Mouse (Mus musculus): ENCODE data around the gene Abhd2. TPM values are rescaled to one million over a fixed set of nuclear protein-coding genes. Genes with fewer than 3 reads are reported as not detected.

The Abhd2 gene
- polyA plus RNA-seq, 1 experiment from 2014 or later: 4.2 TPM

DNA sequence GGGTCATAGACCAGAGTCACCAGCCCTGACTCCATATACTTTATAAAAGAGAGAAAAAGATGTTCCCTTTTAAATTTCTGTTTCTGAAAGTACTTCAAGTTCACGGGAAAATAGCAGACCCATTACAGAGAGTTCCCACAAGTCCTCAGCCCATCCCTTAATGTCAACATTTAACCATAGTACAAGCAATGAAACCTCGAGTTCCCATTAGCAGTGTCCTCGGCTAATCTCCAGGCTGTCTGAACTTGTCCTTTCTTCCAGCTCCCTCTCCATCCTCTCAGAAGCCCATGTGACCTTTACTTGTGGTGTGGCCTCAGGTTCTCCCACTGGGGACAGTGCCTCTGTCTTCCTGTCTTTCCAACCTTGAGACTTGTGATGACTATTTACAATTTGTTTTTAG is 60.4 kb downstream of the Abhd2 start:
- H3K4me2 ChIP-seq (ENCODE audit: low read length): no peak overlapping the region
- peaks cover 14% of the 10 kb centered on the region for H3K36me3 ChIP-seq (ENCODE audit: control insufficient read depth, insufficient read depth, low read length)
- ATAC-seq (ENCODE audit: insufficient number of reproducible peaks, insufficient read depth, low FRiP score, low read depth): no peak
- H3K9ac ChIP-seq (ENCODE audit: low read length): no peak overlapping the region
- H3K4me1 ChIP-seq (ENCODE audit: control insufficient read depth in 2 of 2, insufficient read depth in 2 of 2, low read length in 2 of 2): peaks cover 2 to 10% of the 10 kb centered on the region in 2 experiments; a peak in 2 of 4 replicates
- 67% methylated on average over 3 of the region's 3 CpGs for WGBS
- no peak overlapping the region for H3K27ac ChIP-seq (replicated peaks in 1 of 2; ENCODE audit: control insufficient read depth in 1 of 2, insufficient read depth in 1 of 2, low read depth in 2 of 2, low read length in 2 of 2)
- H3K4me3 ChIP-seq (ENCODE audit: control insufficient read depth in 1 of 2, insufficient read depth in 1 of 2, low read depth in 1 of 2, low read length in 2 of 2): no peak overlapping the region
- H3K9me3 ChIP-seq (ENCODE audit: control insufficient read depth, low read length): no peaks in the 10 kb centered on the region
- H3K27me3 ChIP-seq (ENCODE audit: control insufficient read depth, insufficient read depth, low read length): no peaks in the 10 kb centered on the region

DNA sequence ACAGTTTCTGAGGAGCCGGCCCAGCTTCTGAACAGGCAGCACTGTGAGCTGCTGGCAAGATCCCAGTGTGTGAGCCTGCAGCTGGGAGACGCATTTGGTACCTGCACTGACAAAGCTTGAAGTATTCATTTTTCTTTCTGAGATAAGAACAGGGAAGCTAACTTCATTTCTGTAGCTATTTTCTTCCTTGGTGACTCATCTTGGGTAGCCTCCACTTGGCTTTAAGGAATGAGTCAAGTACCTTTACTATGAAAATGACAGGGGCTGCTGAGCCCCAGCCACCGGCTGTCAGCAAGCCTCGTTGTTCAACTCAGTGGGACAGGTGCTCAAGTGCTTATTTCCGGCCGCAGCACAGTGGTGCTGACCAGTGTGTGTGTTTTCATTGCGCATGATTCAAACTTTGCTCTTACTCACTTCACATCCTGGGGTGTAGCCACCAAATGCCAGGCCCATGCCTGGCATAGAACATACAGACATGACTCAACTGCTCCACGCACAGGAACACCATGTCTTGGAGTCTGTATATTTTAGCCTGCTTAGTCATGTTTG is 63.4 kb downstream of the Abhd2 start:
- no peak overlapping the region for H3K27ac ChIP-seq (replicated peaks in 1 of 2; ENCODE audit: control insufficient read depth in 1 of 2, insufficient read depth in 1 of 2, low read depth in 2 of 2, low read length in 2 of 2)
- 58% methylated on average over 8 of the region's 8 CpGs for WGBS
- peak; percentile 54; the same call in 1 of the 2 replicates for ATAC-seq (ENCODE audit: insufficient number of reproducible peaks, insufficient read depth, low FRiP score, low read depth)
- H3K4me3 ChIP-seq (ENCODE audit: control insufficient read depth in 1 of 2, insufficient read depth in 1 of 2, low read depth in 1 of 2, low read length in 2 of 2): no peak overlapping the region
- H3K36me3 ChIP-seq (ENCODE audit: control insufficient read depth, insufficient read depth, low read length): peaks cover 9% of the 10 kb centered on the region; the same call in 1 of the 2 replicates
- no peaks in the 10 kb centered on the region for H3K27me3 ChIP-seq (ENCODE audit: control insufficient read depth, insufficient read depth, low read length)
- H3K9me3 ChIP-seq (ENCODE audit: control insufficient read depth, low read length): no peaks in the 10 kb centered on the region
- peaks cover 2 to 6% of the 10 kb centered on the region in 2 experiments; a peak in 2 of 4 replicates for H3K4me1 ChIP-seq (ENCODE audit: control insufficient read depth in 2 of 2, insufficient read depth in 2 of 2, low read length in 2 of 2)
- no peak overlapping the region for H3K9ac ChIP-seq (ENCODE audit: low read length)
- H3K4me2 ChIP-seq (ENCODE audit: low read length): no peak overlapping the region

DNA sequence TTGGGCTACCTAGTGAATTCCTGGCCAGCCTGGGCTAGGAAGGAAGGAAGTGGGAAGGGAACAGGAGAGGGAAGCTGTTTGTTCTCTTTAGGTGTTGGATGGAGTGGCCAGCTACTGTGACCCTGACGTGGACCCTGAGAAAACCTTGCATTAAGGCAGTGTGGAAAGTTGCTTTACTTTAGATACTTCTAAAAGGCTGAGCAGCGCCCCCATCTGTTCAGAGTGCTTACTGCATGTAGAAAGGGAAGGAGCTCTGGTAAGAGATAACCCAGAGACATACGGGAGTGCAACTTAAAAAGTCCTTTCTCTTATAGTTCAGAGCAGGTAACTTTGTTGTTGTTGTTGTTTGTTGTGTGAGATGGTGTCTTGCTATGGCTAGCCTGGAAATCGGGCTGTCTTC is 72.9 kb downstream of the Abhd2 start:
- H3K9me3 ChIP-seq (ENCODE audit: control insufficient read depth, low read length): no peaks in the 10 kb centered on the region
- peaks cover 16% of the 10 kb centered on the region for H3K36me3 ChIP-seq (ENCODE audit: control insufficient read depth, insufficient read depth, low read length)
- H3K4me2 ChIP-seq (ENCODE audit: low read length): no peak overlapping the region
- H3K27me3 ChIP-seq (ENCODE audit: control insufficient read depth, insufficient read depth, low read length): no peaks in the 10 kb centered on the region
- WGBS: 51% methylated on average over 4 of the region's 4 CpGs
- H3K9ac ChIP-seq (ENCODE audit: low read length): no peak overlapping the region
- H3K4me3 ChIP-seq (ENCODE audit: control insufficient read depth in 1 of 2, insufficient read depth in 1 of 2, low read depth in 1 of 2, low read length in 2 of 2): no peak overlapping the region
- 0 out of 4 replicates have a peak, but pooled peaks cover 0 to 4% of the 10 kb centered on the region in 2 experiments for H3K4me1 ChIP-seq (ENCODE audit: control insufficient read depth in 2 of 2, insufficient read depth in 2 of 2, low read length in 2 of 2)
- H3K27ac ChIP-seq (replicated peaks in 1 of 2; ENCODE audit: control insufficient read depth in 1 of 2, insufficient read depth in 1 of 2, low read depth in 2 of 2, low read length in 2 of 2): no peak overlapping the region
- ATAC-seq (ENCODE audit: insufficient number of reproducible peaks, insufficient read depth, low FRiP score, low read depth): no peak

DNA sequence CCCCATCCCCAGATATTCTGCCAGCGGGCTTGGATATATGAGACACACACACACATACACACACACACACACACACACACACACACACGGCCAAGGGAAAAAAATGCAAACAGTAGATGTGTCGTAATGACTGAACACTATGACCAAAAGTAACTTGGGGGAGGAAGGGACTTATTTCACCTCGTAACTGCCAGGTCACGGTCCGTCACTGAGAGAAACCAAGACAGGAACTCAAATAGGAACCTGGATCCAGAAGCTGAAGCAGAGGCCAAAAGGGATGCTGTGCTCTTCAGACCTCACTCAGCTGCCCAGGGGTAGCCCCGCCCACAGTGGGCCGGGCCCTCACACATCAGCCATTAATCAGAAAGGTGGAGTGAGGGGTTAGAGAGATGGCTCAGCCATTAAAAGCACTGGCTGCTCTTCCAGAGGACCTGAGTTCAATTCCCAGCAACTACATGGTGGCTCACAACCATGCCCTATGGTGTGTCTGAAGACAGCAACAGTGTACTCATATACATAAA is 73.6 kb downstream of the Abhd2 start:
- H3K4me1 ChIP-seq (ENCODE audit: control insufficient read depth in 2 of 2, insufficient read depth in 2 of 2, low read length in 2 of 2): 0 out of 4 replicates have a peak, but pooled peaks cover 0 to 4% of the 10 kb centered on the region in 2 experiments
- WGBS: 82% methylated on average over 8 of the region's 8 CpGs
- no peak overlapping the region for H3K4me2 ChIP-seq (ENCODE audit: low read length)
- H3K9ac ChIP-seq (ENCODE audit: low read length): no peak overlapping the region
- H3K9me3 ChIP-seq (ENCODE audit: control insufficient read depth, low read length): no peaks in the 10 kb centered on the region
- H3K4me3 ChIP-seq (ENCODE audit: control insufficient read depth in 1 of 2, insufficient read depth in 1 of 2, low read depth in 1 of 2, low read length in 2 of 2): no peak overlapping the region
- peaks cover 17% of the 10 kb centered on the region for H3K36me3 ChIP-seq (ENCODE audit: control insufficient read depth, insufficient read depth, low read length)
- ATAC-seq (ENCODE audit: insufficient number of reproducible peaks, insufficient read depth, low FRiP score, low read depth): no peak
- no peaks in the 10 kb centered on the region for H3K27me3 ChIP-seq (ENCODE audit: control insufficient read depth, insufficient read depth, low read length)
- H3K27ac ChIP-seq (replicated peaks in 1 of 2; ENCODE audit: control insufficient read depth in 1 of 2, insufficient read depth in 1 of 2, low read depth in 2 of 2, low read length in 2 of 2): no peak overlapping the region

DNA sequence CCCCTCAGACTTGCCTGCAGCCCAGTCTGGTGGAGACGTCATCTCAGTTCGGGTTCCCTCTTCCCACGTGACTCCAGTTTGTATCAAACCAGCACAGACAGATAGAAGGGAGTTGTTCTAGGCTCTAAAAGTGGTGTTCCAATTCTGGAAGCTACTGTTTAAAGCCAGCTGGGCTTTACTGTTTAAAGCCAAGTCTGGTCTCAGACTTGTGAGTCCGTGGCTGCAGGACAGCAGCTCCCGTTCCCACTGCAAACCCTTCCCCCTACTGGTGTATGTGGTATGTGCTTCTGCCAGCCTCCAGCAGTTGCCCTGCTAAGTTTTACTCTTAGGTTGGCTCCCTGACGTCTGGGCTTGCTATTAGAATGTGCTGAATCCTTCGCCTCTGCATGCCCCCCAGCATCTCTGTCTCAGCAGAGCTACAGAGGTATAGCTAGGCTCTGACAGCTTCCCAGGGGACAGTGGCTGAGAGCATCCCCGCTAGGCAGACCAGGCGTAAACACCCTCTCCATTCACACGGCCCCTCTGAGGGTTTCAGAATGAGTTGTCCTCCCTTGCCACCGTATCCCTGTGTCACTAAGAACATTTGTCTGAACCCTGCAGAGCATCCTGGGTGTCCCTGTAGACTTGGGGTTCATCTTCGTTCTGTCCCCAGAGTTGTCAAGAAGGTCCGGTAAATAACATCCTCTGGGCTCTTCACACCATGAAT is 74.3 kb downstream of the Abhd2 start:
- Histone ChIP-seq H3K9me3 (ENCODE audit: control insufficient read depth, low read length) (no peaks in the 10 kb centered on the region), H3K9ac (ENCODE audit: low read length) (no peak overlapping the region), H3K4me1 (ENCODE audit: control insufficient read depth in 2 of 2, insufficient read depth in 2 of 2, low read length in 2 of 2) (0 out of 4 replicates have a peak, but pooled peaks cover 0 to 4% of the 10 kb centered on the region in 2 experiments), H3K4me2 (ENCODE audit: low read length) (no peak overlapping the region), H3K27me3 (ENCODE audit: control insufficient read depth, insufficient read depth, low read length) (no peaks in the 10 kb centered on the region), H3K27ac (replicated peaks in 1 of 2; ENCODE audit: control insufficient read depth in 1 of 2, insufficient read depth in 1 of 2, low read depth in 2 of 2, low read length in 2 of 2) (no peak overlapping the region), H3K36me3 (ENCODE audit: control insufficient read depth, insufficient read depth, low read length) (peaks cover 17% of the 10 kb centered on the region), H3K4me3 (ENCODE audit: control insufficient read depth in 1 of 2, insufficient read depth in 1 of 2, low read depth in 1 of 2, low read length in 2 of 2) (no peak overlapping the region)
- WGBS: 73% methylated on average over 13 of the region's 13 CpGs
- no peak for ATAC-seq (ENCODE audit: insufficient number of reproducible peaks, insufficient read depth, low FRiP score, low read depth)

DNA sequence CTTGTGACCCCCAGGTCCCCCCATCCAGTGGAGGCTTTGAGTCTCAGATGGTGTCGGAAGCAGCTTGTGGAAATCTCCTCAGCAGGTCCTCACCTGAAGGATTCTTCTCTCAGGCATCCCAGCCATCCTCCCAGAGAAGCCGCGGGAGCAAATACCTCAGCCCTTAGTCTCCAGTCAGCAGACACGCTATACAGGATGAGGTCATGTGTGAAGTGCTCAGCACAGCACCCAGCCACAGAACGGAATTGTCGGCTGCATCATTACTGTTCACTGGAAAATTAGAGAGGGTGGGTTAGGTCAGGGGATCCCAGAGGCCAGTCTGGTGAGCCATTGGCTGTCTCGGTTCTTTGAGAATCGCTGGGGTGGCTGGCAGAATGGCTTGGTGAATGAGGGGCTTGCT is 75.8 kb downstream of the Abhd2 start:
- H3K27me3 ChIP-seq (ENCODE audit: control insufficient read depth, insufficient read depth, low read length): no peaks in the 10 kb centered on the region
- H3K4me1 ChIP-seq (ENCODE audit: control insufficient read depth in 2 of 2, insufficient read depth in 2 of 2, low read length in 2 of 2): 0 out of 4 replicates have a peak, but pooled peaks cover 0 to 4% of the 10 kb centered on the region in 2 experiments
- no peak overlapping the region for H3K4me3 ChIP-seq (ENCODE audit: control insufficient read depth in 1 of 2, insufficient read depth in 1 of 2, low read depth in 1 of 2, low read length in 2 of 2)
- H3K36me3 ChIP-seq (ENCODE audit: control insufficient read depth, insufficient read depth, low read length): peaks cover 19% of the 10 kb centered on the region
- no peaks in the 10 kb centered on the region for H3K9me3 ChIP-seq (ENCODE audit: control insufficient read depth, low read length)
- WGBS: 69% methylated on average over 8 of the region's 8 CpGs
- no peak overlapping the region for H3K27ac ChIP-seq (replicated peaks in 1 of 2; ENCODE audit: control insufficient read depth in 1 of 2, insufficient read depth in 1 of 2, low read depth in 2 of 2, low read length in 2 of 2)
- H3K9ac ChIP-seq (ENCODE audit: low read length): no peak overlapping the region
- no peak for ATAC-seq (ENCODE audit: insufficient number of reproducible peaks, insufficient read depth, low FRiP score, low read depth)
- H3K4me2 ChIP-seq (ENCODE audit: low read length): no peak overlapping the region

DNA sequence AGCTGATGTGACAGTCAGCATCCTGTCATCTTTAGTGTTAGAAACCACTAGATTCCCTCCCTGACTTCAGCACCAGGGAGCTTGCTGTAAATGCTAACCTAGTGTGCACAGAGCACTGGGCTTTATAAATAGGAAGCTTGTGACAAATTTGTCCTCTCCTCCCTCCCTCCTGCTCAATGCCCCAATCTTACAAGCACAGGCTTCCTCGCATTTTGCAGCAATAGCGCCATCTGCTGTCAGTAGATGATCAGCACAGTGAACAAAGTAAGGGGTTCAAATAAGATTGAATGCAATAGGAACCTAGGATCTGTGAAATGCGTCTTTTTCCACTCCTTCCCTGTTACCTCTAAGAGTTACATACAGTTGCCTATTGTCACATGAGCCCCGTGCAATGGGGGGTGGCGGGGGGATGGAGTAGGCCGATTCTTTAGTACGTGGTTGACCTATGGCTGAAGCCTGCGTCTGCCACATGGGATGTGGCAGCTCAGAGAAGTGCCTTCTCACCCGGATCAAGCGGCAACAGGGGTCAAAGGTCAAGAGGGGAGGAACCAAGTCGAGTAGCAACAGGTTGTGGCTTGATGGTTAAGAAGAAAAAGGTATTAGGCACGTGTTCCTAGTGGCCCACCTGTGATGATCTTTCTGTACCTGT is 76.9 kb downstream of the Abhd2 start:
- Histone ChIP-seq H3K9ac (ENCODE audit: low read length) (no peak overlapping the region), H3K27ac (replicated peaks in 1 of 2; ENCODE audit: control insufficient read depth in 1 of 2, insufficient read depth in 1 of 2, low read depth in 2 of 2, low read length in 2 of 2) (no peak overlapping the region), H3K4me2 (ENCODE audit: low read length) (no peak overlapping the region), H3K4me3 (ENCODE audit: control insufficient read depth in 1 of 2, insufficient read depth in 1 of 2, low read depth in 1 of 2, low read length in 2 of 2) (no peak overlapping the region), H3K36me3 (ENCODE audit: control insufficient read depth, insufficient read depth, low read length) (peaks cover 27% of the 10 kb centered on the region), H3K4me1 (ENCODE audit: control insufficient read depth in 2 of 2, insufficient read depth in 2 of 2, low read length in 2 of 2) (0 out of 4 replicates have a peak, but pooled peaks cover 0 to 4% of the 10 kb centered on the region in 2 experiments), H3K27me3 (ENCODE audit: control insufficient read depth, insufficient read depth, low read length) (no peaks in the 10 kb centered on the region), H3K9me3 (ENCODE audit: control insufficient read depth, low read length) (no peaks in the 10 kb centered on the region)
- ATAC-seq (ENCODE audit: insufficient number of reproducible peaks, insufficient read depth, low FRiP score, low read depth): no peak
- 41% methylated on average over 12 of the region's 12 CpGs for WGBS

Measured in heart, embryonic 14.5 days (tissue).